8 mouse cellular contexts compared by ENCODE assay signal in the genomic region with DNA sequence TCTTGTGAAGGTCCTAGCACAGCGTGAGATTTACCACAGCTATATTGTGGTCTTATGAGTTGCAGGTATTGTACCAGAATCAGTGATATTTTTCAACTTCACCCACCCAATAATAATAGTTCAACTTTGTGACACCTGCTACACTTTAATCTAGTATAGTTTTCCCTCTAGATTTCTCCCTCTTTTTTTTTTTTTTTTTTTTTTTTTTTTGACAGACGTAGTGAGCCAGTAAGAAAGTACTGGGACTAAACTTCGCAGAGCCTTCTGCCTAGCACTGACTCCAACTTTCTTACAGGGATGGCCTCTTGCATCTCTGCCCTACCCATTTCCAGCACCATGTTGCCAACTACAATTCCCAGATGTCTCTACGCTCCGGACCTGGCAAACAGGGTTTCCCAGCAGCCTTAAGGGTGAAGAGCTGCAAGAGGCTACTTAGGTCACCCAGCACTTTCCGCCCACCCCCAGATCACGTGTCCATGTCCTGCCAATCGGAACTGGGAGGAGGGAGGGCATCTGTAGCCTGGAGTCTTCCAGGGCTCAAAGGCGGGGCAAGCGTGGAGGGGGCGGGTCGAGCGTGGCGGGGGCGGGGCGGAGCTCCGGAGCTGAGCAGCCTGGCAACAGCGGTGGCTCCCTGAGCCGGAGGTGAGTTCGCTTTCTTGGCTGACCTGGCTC. TPM values are rescaled to one million over a fixed set of nuclear protein-coding genes. Genes with fewer than 3 reads are reported as not detected.
DNase-seq lines count a peak whose midpoint lies in the region; ATAC-seq lines count a peak whose summit lies in the region.

No protein-coding gene starts in this region.

- ATAC-seq in megakaryocyte progenitor cell, adult 5-6 weeks (replicated peaks; ENCODE audit: poor library complexity) = peak; percentile 93

- peak; percentile 97 for DNase-seq in adipocyte (ENCODE audit: low spot score)
- peak; percentile 91 for DNase-seq in embryo, embryonic 10 days (ENCODE audit: low spot score)
- peak; percentile 72 for DNase-seq in gastrocnemius, postnatal 10 days
- peak; percentile 88 for DNase-seq in induced T-regulatory cell, adult 2 months (ENCODE audit: low read depth)
- peak; percentile 81 to 82 for DNase-seq in left cerebral cortex, adult 9 months (ENCODE audit: low spot score in 2 of 2)
- peak; percentile 73 to 82 for DNase-seq in right cerebral cortex, postnatal 36 days (ENCODE audit: low spot score in 2 of 2)
- peak; percentile 90 for DNase-seq in yolk sac, embryonic 10.5 days (ENCODE audit: low spot score)

RNA-seq across cellular contexts. Expression of a gene that starts 4.0 kb away (rescaled TPM):
- 10 to 100 TPM; 10.8 to 11.5 TPM for total RNA-seq in gastrocnemius, postnatal 10 days (2021)
- total RNA-seq in megakaryocyte progenitor cell, adult 5-6 weeks (2015) = 27.0 and 31.6 TPM in 2 replicates
- 32.1 and 38.2 TPM in 2 replicates for total RNA-seq in megakaryocyte progenitor cell, adult 5-6 weeks (2017)

Comparison
In these comparisons a context has a peak if more than half of its experiments do, and no peak if none do; other contexts are left out.
1. Peak in every context shown above with its lines: DNase-seq and ATAC-seq.